ENCODE assay signal across 19 mouse cellular contexts in genomic region chr4:57614686-57615085, GRCm38 (mm10). TPM values are rescaled to one million over a fixed set of nuclear protein-coding genes. Genes with fewer than 3 reads are reported as not detected.
"Had no signal": no experiment of that assay in that cellular context is flagged by ENCODE, and none has a peak within 500 bp of the region (broad histone marks: within the 10 kb centered on the region; RNA-seq: fewer than 3 reads in every experiment).

No protein-coding gene starts in this region.

- H3K9me3 ChIP-seq: liver, embryonic 12.5 days; lung, embryonic 15.5 days; midbrain, embryonic 13.5 days; midbrain, embryonic 15.5 days; stomach, embryonic 15.5 days had no signal

- ATAC-seq: liver, embryonic 12.5 days; midbrain, embryonic 13.5 days; midbrain, embryonic 15.5 days had no signal

- H3K36me3 ChIP-seq: liver, embryonic 12.5 days; lung, embryonic 15.5 days; midbrain, embryonic 13.5 days; midbrain, embryonic 15.5 days; neural tube, embryonic 12.5 days; stomach, embryonic 15.5 days had no signal

- H3K27ac ChIP-seq: liver, embryonic 12.5 days; liver, embryonic 14.5 days; lung, embryonic 15.5 days; midbrain, embryonic 13.5 days; midbrain, embryonic 15.5 days; neural tube, embryonic 12.5 days; stomach, embryonic 15.5 days; stomach, postnatal 0 days had no signal

- H3K4me1 ChIP-seq: liver, embryonic 12.5 days; megakaryocyte, embryonic 14.5 days; neural tube, embryonic 12.5 days had no signal

- DNase-seq: lung, adult 18-20 months; lung, postnatal 10 days; lung, postnatal 4 days; right cerebral cortex, postnatal 14 days; thymus, adult 2 months; thymus, postnatal 25 days; thymus, postnatal 4 days had no signal

- H3K9ac ChIP-seq: liver, embryonic 12.5 days; liver, embryonic 14.5 days; lung, embryonic 15.5 days; midbrain, embryonic 13.5 days; midbrain, embryonic 15.5 days; neural tube, embryonic 12.5 days; stomach, embryonic 15.5 days had no signal

- H3K4me3 ChIP-seq: liver, embryonic 12.5 days; lung, embryonic 15.5 days; megakaryocyte, embryonic 14.5 days; midbrain, embryonic 13.5 days; midbrain, embryonic 15.5 days; neural tube, embryonic 12.5 days; stomach, embryonic 15.5 days had no signal

- H3K27me3 ChIP-seq: liver, embryonic 12.5 days; lung, embryonic 15.5 days; megakaryocyte, embryonic 14.5 days; midbrain, embryonic 13.5 days; midbrain, embryonic 15.5 days; neural tube, embryonic 12.5 days; stomach, embryonic 15.5 days had no signal

- H3K4me2 ChIP-seq: liver, embryonic 12.5 days; lung, embryonic 15.5 days; midbrain, embryonic 11.5 days; midbrain, embryonic 13.5 days; midbrain, embryonic 15.5 days; neural tube, embryonic 12.5 days; stomach, embryonic 15.5 days had no signal

RNA-seq across cellular contexts. Expression of gene Pakap, which starts 46.7 kb away (rescaled TPM):
- total RNA-seq: monocyte, adult 5-6 weeks; neutrophil, adult 5-6 weeks had no signal
